Mouse (Mus musculus) lung, postnatal 25 days (tissue): Measurements from ENCODE around the gene Azin2.

Experiments used
- DNase-seq: peaks from one replicate; pipeline ENCODE4 v3.0.0; 2022; ENCODE audit warnings: low spot score

The Azin2 gene

GRCm38 (mm10) chr4:128962029-128962925, at the start of gene Azin2:
TSS of gene Azin2 (minus strand) at chr4:128962442.
- peak; percentile 86 for DNase-seq

- peak; percentile 41 for DNase-seq
These were observed 49.4 kb upstream of the Azin2 start for GRCm38 (mm10) chr4:129011604-129012121.

GRCm38 (mm10) chr4:129009521-129009920, 47.3 kb upstream of the Azin2 start:
- DNase-seq, result no peak

GRCm38 (mm10) chr4:129008672-129009071, 46.4 kb upstream of the Azin2 start:
- no peak for DNase-seq

- DNase-seq, result no peak
These were observed 45.8 kb upstream of the Azin2 start for GRCm38 (mm10) chr4:129008006-129008519.

GRCm38 (mm10) chr4:129003720-129004119, 41.5 kb upstream of the Azin2 start:
- DNase-seq, result no peak

- DNase-seq, result no peak
These were observed 38.5 kb upstream of the Azin2 start for GRCm38 (mm10) chr4:129000786-129001185.

GRCm38 (mm10) chr4:128998401-128998800, 36.2 kb upstream of the Azin2 start:
- DNase-seq, result no peak

- no peak for DNase-seq
These were observed 35.0 kb upstream of the Azin2 start for GRCm38 (mm10) chr4:128997258-128997657.

GRCm38 (mm10) chr4:128995238-128995637, 33.0 kb upstream of the Azin2 start:
- DNase-seq, result no peak

GRCm38 (mm10) chr4:128993675-128994074, 31.4 kb upstream of the Azin2 start:
- DNase-seq, result no peak

- DNase-seq, result peak; percentile 95
These were observed 30.9 kb upstream of the Azin2 start for GRCm38 (mm10) chr4:128993025-128993662.

GRCm38 (mm10) chr4:128992176-128992575, 29.9 kb upstream of the Azin2 start:
- no peak for DNase-seq

GRCm38 (mm10) chr4:128991500-128992008, 29.3 kb upstream of the Azin2 start, which contains the start of gene Ak2:
TSS of gene Ak2 (plus strand) at chr4:128991958.
- no peak for DNase-seq

GRCm38 (mm10) chr4:128989678-128990077, 27.4 kb upstream of the Azin2 start:
- no peak for DNase-seq

- no peak for DNase-seq
These were observed 26.7 kb upstream of the Azin2 start for GRCm38 (mm10) chr4:128988911-128989310.

GRCm38 (mm10) chr4:128984600-128984999, 22.4 kb upstream of the Azin2 start:
- no peak for DNase-seq

GRCm38 (mm10) chr4:128983656-128984055, 21.4 kb upstream of the Azin2 start:
- DNase-seq, result peak; percentile 69

GRCm38 (mm10) chr4:128983151-128983550, 20.9 kb upstream of the Azin2 start:
- DNase-seq, result no peak

- DNase-seq, result no peak
These were observed 19.6 kb upstream of the Azin2 start for GRCm38 (mm10) chr4:128981833-128982180.

- peak; percentile 57 for DNase-seq
These were observed 18.9 kb upstream of the Azin2 start for GRCm38 (mm10) chr4:128980890-128981832.
